Mouse (Mus musculus): ENCODE results near the gene Mafb. TPM values are rescaled to one million over a fixed set of nuclear protein-coding genes. Genes with fewer than 3 reads are reported as not detected.

The Mafb gene
- total RNA-seq, 2 experiments from 2014 or later: 12.0 to 12.2 TPM

DNA sequence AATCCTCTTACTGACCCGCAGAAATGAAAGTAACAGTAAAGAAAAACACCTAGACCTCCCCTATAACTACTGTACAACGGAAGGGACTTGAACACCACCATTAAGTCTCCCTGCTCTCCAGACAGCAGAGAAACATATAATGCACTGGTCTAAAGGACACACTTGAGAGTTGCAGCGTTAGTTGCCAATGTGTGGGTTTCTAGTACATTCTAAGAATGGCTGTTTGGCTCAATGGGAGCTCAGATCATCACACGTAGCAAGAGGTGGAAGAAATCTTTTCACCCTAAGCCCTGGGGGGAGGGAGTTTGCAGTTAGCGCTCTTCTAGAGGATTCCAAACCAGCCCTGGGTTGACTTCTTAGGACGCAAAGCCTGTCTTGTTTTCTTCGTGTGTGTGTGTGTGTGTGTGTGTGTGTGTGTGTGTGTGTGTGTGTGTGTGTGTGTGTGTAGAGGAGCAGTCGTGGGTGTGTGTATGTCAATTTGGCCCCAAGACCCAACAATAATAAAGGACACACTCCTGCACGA lies 2.7 kb downstream of the Mafb start:
- no peak for DNase-seq (ENCODE audit: low spot score in 2 of 2)

DNA sequence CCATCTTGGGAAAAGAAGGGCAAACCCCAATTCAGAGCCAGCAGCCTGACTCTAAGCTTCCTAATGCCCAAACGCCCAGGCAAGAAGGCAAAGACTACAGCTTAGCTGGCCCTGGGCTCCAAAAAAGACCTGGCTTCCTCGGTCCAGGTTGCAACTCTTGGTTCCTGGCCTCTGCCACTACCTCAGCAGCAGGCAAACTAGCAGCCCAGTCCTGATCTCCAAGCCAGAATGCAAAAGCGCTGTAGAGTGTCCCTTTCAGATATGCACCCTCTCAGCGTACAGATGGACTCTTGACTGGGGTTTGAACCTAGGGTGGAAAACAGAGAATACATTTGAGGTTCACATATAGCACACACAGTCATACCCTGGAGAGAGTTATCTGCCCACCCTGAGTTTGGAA lies 3.7 kb downstream of the Mafb start:
- DNase-seq (ENCODE audit: low spot score in 2 of 2): no peak

DNA sequence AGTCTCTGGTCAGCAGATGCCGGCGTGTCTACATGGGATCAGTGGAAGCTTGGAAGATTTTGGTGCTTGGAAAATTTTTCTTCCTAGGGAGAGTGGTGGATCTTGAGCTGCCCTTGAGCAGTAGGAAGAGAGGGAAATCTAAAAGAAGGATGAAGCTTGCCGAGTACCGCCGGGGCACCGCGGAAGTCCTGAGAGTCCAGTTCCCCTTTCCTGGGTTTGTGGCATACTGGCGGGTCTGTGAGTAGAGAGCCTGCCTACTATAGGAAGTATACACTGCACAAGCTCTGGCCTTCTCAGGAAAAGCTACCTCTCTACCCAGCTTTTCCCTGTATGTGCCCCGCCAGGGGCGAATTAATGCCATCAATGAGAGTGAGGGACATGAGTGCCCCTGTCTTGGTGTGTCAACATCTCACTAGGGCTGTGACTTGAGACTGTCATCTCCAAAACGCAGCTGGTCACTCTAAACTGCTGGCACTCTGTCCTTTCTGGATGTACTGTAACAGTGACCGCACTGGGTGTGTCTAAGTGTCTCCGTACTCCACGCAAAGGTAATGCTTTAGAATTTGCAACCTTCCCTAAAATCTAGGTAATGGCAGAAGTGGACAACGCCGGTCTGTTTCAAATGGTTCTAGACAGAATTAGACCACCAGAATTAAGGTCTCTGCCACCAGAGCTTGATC lies 5.3 kb downstream of the Mafb start:
- DNase-seq (ENCODE audit: low spot score in 2 of 2): no peak

DNA sequence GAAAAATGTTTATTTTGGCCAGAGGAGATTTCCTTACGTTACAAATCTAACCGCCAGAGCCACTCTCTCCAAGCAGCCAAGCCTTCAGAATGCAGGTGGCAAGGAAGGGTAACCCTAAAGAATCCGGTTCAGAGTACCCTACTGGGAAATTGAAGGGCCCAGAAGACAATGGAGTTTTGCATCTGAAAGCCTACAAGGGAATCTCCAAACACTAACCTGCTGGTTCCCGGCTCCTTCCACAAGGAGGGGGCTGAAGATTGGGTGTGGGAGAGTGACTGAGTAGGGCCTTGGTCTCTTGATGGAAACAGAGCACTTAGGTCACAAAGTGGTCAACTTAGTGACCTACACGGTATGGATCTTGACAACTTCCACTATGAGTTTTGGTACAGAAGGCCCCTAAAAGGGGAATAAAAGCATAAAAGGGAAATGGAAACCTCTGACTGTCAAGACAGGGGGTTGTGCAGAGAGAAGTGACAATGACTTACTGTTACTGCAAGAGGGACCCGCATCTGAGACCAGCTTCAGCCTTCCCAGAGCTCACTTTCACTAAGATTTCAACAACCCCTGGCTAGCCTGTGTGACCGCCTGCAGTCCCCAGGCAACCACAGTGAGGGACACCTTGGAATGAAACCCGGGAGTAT lies 6.5 kb downstream of the Mafb start:
- no peak for DNase-seq (ENCODE audit: low spot score in 2 of 2)

DNA sequence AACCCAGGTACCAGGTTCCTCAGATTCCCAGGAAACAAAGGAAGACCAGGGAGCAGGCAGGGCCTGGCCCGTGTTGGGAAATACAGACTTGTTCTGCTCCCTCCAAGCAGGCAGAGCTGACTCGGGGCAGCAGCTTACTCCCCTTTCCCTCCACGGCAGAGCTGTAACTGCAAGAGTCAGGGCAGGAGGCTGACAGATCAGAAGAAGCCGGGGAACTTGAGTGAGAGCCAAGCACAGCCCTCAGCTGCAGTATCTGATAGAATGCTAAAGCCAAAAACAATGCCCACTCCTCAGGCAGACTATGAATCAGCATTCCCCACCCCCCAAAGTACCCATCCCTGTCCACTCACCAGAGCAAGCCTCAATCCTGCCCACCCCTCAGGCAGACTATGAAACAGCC lies 8.0 kb downstream of the Mafb start:
- DNase-seq (ENCODE audit: low spot score in 2 of 2): no peak

DNA sequence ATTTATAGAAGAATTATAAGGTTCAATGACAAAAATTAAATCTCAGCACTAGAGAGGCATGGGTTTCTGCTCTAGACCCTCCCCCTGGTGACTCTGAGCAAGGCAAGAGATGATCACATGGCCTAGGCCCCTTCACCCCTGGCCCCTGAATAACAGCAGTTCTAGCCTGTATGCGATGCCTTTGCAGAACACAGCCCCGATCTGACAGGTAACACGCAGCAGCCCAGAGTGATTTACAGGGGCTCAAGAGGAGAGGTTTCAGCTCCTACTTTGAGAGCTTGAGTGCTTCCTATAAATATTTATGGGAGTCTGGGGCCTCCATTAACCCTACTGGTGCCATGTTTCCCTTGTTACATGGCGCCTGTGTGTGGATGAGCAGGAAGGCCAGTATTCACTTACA lies 9.4 kb downstream of the Mafb start:
- DNase-seq (ENCODE audit: low spot score in 2 of 2): no peak

DNA sequence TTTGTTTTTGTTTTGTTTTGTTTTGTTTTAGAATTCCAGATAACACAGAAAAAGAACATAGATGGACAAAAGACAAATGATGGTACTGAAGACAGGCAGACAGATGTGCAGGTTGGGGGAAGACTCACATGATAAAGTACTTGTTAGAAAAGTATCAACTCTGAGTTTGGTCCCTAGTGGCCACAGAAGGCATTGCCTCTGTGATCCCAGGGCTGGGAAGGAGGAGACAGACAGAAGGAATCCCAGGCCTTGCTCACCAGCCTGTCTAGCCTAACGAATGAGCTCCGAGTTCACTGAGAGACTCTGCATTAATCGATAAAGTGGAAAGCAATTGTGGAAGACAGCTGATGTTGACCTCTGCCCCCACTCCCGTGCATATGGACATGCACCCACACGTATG lies 10.7 kb downstream of the Mafb start:
- DNase-seq (ENCODE audit: low spot score in 2 of 2): peak; percentile 24 to 35

DNA sequence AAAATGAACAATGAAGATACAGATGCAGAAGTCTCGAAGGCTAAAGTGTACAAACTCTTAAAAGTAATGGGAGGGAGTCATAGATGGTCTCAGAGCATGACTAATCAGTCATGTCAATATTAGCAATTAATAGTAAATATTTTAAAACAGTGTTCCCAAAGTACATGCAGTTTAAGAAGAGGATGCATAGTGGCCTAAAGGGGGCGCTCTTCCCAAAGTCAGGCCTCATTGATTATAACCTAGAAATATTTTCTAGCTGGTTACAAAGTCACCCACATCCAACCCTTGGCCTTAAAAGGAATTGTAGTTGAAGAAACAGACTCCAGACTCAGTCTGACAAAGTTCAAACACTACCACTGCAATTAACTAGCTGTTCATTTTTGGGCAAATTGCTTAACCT lies 12.5 kb downstream of the Mafb start:
- DNase-seq (ENCODE audit: low spot score in 2 of 2): no peak

DNA sequence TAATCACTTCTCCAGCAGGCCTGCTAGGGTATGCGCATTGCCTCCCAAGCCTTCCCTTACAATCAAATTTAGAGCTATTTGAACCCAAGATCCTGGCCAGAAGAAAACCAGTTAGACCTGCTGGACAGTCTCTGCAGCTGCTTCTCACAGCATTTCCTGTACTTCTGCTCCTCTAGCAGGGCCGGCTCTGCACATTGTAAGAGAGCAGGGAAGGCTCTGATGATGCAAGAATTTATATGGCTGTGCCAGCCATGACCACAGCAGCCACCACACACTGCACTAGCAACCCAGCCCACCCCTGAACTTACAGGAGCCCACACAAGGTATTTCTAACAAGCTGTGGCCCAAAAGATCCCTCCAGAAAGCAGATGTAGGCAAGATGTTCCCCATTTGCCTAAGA lies 13.3 kb downstream of the Mafb start:
- no peak for DNase-seq (ENCODE audit: low spot score in 2 of 2)

DNA sequence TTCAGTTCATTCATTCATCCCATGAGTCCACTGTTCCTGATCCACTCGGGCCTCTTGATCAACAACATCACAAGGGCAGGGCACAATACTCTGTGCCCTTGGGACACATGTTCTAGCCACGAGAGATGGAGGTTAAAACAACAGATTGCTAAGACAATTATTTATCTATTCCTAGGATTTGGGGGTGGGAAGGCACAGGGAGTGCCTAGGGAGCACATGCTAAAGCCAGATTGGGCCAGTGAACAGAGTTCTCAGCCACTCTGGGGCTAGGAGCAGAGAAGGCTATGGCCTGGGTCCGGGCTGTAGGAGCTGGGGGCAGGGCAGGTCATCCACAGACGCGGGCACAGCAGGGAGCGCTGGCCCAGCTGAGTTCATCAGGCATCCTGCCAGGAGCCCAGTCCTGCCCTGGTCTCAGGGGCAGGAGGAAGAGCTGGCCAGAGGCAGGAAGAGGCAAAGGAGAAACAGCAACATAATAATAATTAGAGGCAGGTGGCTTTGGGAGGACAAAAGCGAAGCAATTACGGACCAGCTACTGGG lies 15.8 kb downstream of the Mafb start:
- DNase-seq (ENCODE audit: low spot score in 2 of 2): no peak

DNA sequence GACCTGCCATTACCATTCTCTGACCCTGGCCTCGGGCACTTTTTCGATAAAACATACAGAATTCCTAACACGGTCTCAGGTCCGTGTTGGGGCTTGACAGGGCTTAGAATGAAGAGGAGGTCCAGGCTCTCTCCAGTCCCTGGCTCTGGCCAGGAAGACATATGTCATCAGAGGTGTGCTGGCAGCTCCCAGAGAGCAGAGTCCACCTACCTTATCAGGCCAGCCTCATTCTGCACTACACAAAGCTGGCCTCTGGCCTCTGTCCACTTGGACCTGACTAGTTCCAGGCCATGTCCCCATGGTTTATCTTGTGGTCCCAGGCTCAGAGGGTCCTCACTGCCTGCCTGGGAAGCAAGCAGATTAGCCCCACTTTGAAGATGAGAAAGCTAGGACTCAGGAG lies 17.3 kb downstream of the Mafb start:
- DNase-seq (ENCODE audit: low spot score in 2 of 2): no peak

DNA sequence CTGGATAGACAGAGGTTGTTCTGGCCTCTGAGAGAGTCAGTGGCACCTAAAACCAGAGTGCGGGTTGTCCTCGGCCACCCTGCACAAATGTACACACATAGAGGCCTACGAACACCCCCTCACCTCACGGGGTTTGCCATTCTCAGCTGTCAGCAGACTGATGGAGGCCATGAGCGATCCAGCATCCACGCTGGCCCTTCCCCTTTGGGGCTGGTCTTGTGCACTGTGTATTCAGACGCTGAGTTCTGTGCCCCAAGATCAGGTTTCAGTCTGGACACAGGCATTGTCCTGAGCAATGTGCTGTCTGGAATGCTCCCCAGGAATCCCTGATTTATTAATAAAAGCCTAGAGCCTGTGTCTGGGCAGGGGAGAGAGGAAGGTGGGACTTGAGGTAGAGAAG lies 18.1 kb downstream of the Mafb start:
- no peak for DNase-seq (ENCODE audit: low spot score in 2 of 2)

DNA sequence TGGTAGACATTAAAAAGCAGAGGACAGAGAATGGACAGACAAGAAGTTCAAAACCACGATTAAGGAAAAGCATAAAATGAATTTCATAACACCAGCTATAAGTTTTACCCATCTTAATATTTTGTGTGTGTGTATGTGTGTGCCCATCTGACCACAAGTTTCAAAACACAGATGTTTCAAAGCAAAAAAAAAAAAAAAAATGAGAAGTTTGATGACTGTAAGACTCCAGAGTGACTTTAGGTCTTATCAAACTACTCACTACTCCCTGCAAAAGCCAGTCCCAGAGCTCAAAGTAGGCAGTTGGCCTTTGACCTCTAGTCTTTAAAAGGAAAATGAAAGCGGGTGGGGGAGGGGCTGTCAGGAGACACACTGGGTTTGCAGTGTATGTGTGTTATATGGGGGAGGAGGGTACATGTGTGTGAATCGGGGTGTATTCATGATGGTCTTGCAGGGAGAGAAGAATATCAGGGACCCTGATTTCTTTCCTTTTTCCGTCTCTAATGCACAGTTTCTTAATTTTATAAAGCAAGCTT lies 18.7 kb downstream of the Mafb start:
- no peak for DNase-seq (ENCODE audit: low spot score in 2 of 2)

DNA sequence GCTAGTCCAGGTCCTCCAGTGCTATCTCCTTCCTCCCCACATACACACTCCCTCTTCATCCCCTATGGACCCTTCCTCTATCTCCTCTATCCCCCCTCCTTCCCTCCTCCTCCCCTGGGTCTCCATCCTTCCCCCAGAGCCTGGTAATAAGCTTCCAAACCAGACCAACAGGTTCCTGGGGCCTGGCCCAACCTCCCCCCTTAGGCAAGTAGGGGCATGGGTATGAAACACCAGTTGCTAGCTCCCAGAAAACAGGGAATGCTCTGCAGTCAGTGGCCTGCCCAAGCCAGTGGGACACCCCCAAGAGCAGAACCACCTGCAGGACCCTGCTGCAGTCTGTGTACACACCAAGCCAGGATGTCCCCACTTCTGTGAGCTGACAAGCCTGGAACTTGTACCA lies 21.2 kb downstream of the Mafb start:
- DNase-seq (ENCODE audit: low spot score in 2 of 2): no peak

DNA sequence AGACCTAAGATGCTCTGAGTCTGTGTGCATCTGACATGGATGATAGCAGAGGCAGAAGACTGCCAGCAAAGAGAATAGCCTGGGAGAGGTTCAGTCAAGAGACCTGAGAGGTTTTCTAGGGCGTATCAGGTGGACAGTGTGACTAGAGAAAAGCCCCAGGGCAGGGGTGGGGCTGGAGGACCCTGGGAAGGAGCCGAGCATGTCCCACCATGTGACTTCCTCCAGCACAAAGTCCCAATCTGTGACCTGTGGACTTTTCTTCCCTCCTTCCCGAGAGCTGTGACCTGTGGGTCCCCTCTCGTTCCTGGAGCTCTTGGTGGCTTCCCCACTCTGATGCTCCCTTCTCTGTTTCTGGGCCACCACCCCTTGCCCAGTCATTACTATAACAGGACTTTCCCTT lies 26.7 kb downstream of the Mafb start:
- DNase-seq (ENCODE audit: low spot score in 2 of 2): no peak

DNA sequence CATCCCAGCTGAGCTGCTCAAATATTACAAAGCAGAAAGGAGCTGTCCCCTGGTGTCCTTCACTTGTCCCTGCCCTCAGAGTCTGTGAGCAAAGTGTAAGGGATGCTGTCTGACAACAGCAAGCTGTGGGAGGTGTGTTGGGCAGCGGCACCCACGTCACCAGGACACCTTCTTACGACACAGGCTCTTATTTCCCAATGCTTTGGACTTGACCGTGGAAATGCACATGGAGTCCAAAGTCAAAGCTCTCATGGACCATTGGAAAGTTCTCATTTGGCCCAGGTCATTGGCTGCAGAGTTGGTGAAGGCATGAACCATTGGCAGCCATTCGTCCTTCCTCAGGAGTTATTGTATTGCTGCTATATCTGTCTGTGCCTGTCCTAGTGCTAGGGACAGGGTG lies 27.3 kb downstream of the Mafb start:
- DNase-seq (ENCODE audit: low spot score in 2 of 2): no peak

DNA sequence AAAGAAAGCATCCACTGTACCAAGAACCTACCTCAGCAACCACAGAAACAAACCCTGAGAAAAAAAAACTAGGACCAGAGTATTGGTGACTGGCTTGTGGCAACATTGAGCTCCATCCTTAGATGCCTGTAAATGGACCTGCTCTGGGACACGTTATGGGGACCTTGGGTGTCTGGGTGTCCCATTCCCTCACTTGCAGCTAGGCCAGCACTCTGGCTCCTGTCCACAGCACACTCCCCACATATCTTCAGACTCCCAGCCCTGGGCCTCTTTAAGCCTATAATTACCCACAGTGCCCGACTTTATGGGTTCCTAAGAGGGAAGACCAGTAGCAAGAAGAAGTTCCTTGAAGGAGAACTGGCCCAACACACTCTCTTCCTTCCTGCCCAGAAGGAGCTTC lies 30.8 kb downstream of the Mafb start:
- no peak for DNase-seq (ENCODE audit: low spot score in 2 of 2)

DNA sequence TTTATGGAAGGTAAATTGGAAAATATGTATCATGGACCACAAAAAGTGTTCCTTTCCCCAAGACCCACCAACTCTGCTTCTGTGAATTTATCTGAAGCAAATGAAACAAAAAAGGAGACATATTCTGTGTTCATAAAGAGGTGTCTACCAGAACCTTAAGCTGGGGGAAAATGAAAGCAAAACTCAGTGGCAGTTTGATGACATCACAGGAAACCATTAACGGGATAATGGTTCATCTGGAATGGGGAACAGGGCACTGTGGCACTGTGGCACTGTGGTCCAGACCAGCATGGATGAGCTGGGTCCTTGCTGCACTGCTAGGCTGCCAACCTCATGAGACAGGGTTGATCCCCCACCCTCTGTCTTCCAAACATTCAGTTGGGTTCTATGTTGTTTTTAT lies 31.8 kb downstream of the Mafb start:
- no peak for DNase-seq (ENCODE audit: low spot score in 2 of 2)

DNA sequence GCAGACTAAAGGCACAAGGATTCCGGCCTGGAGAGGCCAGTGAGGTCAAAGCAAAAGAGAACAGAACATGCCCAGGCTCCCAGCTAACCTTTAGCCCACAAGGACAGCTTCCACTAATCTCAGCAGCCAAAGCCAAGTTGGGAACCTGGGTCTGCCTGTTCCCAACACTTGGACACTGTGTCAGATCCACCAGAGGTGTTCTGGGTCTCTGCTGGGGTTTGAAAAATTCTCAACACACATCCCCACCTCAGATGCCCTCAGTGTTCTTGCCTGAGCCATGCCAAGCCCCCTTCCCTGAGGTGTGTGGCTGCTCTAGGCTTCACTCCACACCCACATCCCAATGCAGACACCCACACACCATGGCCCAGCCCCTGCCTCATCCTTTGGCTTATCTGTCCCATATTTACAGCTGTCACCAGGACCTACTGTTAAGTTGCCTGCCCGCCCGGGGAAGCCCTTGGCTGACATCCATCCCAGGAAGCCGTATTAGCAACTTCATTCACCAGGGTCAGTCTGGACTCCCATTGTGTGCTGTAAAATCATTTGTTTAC lies 32.7 kb downstream of the Mafb start, which contains the start of gene Gm826:
TSS of gene Gm826 (minus strand) at position 52 of the 551 bp plus-strand sequence.
- DNase-seq (ENCODE audit: low spot score in 2 of 2): no peak

DNA sequence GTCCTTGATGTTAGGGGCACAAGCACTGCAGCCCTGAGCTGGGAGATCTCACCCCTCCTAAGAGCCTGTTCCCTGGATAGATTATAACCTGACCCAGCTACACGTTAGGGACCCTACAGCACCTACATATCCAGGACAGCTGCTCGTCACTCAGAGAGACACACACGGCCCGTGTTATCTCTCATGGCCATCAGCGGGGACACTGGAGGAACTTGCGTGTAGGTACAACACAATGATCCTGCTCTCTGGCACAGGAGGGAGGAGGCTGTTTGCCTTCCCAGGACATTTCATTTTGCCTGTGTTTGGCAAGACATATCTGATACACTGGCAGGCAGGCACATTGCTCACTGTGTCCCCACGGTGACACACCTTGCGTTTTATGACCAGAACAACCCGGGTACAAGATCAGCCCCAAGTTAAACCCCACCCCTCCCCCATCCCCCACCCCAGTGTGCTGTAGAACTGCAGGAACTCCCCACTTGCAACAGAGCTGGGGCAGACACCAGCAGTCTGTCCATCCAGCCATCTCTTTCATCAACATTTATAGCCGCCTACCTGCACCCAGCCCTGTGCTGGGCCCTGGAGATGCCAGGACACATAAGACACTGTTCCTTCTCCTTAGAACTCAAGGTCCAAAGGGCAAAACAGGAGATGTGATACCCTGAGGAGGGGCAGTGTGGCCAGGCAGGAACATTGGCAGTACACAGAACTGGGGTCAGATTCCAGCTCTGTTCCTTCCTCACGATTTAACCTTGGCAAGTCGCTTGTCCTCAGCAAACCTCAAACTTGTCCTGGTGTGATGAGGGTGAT lies 34.1 kb downstream of the Mafb start:
- no peak for DNase-seq (ENCODE audit: low spot score in 2 of 2)

DNA sequence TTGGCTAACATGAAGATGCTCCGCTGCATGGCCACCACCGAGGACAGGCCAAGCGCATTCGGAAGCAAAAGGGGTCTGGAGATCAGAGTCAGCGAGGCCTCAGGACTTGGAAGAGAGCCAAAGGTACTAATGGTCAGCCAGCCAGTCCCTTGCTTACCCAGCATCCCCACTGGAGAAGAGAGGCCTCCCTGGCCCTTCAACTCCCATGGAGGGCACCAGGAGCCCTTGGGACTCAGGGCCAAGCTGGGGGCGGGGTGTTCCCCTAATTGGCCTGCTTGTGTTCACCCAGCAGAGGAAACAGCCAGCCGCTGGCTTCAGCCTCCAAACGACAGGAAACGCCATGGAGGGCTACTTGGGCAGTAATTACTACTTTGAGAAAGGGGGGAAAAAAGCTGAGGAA lies 38.0 kb downstream of the Mafb start:
- DNase-seq (ENCODE audit: low spot score in 2 of 2): peak; percentile 28 to 44
